Mouse (Mus musculus) regulatory T cell (primary cell): ENCODE measurements around the gene Lamtor3.
"Not testable (repeated sequence)": the region's sequence is repeated elsewhere in the genome, so short reads cannot be mapped to it uniquely, and the experiment has no call there.

ENCODE experiments used
- in situ Hi-C: fragments of 300-600 bp; cut with MboI, MseI; formaldehyde crosslinking; loops from one replicate; pipeline ENCODE4 v1.15.1; 2025; ENCODE audit warnings: high pct_unique_total_duplicates

Gene Lamtor3

GRCm38 (mm10) chr3:137918172-137918931, at the start of gene Lamtor3:
TSS of gene Lamtor3 (plus strand) at chr3:137918506.
- in situ Hi-C loops: no loop called here

DNA sequence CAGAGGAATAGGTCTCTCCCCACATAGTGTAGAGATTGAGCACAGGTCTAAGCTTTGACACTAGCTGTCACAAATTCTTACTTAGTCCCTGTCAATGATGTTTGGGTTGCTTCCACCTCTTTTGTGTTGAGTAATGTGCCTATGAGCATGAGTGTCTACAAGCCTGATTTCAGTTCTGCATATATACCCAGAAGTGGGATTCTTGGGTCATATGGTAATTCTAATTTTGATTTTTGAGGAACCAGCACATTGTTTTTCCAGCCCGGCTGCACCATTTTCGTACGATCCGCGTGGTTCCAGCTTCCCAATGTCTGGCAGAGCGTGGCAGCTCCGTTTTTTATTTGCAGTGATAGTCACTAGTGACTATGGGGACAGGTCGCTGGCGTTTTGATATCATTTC, 48.9 kb upstream of the Lamtor3 start:
- in situ Hi-C loops: loop anchor here (10.0 kb wide), 1 partner anchor 655 kb away; the partner anchor contains the start of gene Eif4e

DNA sequence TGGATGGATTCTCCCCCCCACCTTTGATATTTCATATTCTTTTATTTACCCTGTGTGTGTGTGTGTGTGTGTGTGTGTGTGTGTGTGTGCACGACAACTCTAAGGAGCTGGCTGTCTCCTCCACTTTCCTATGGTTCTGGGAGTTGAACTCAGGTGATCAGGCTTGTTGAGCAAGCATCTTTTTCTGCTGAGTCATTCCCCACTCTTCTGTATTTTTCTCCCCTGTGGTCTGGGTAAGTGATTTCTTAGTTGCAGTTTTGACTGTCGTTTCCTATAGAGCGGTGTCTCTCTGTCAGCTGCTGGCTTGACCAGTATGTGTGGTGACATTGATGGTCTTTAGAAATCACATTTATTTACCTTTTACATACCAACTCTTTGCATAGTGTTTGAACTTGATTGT, 39.0 kb upstream of the Lamtor3 start:
- in situ Hi-C loops: no loop called here

DNA sequence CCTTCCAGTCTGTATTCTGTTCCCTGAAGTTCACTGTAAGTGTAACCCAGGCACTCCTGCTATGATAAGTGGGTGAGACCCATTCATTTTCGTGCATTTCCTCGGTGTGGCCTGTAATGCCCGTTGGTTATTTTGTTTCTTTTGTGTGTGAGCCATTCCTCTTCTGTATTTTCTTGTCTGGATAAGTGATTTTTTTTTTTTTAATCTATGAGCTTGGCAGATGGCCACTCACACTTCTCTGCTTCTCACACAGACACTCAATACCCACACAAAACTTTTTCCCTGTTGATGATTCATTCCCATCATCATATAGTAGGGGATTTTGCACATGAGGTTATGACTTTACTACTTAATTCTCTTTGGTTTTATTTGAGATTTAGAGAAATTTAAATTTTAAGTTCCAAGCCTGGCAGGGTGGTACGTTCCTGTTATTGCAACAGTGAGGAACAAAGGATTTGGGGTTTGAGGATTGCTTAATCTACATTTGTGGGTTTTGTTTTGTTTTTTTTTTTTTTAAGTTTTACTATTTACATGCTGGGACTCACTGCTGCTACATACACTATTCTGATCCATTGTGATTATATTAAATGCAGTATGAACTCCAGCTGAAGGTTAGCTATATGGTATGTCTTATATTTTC, 38.1 kb upstream of the Lamtor3 start:
- in situ Hi-C loops: no loop called here

GRCm38 (mm10) chr3:137881093-137881492, 37.2 kb upstream of the Lamtor3 start:
- in situ Hi-C loops: no loop called here

- in situ Hi-C loops: no loop called here
Measured at GRCm38 (mm10) chr3:137887961-137888360, 30.3 kb upstream of the Lamtor3 start.

GRCm38 (mm10) chr3:137891089-137891488, 27.2 kb upstream of the Lamtor3 start:
- in situ Hi-C loops: no loop called here

- in situ Hi-C loops: no loop called here
Measured at GRCm38 (mm10) chr3:137892118-137892517, 26.2 kb upstream of the Lamtor3 start.

DNA sequence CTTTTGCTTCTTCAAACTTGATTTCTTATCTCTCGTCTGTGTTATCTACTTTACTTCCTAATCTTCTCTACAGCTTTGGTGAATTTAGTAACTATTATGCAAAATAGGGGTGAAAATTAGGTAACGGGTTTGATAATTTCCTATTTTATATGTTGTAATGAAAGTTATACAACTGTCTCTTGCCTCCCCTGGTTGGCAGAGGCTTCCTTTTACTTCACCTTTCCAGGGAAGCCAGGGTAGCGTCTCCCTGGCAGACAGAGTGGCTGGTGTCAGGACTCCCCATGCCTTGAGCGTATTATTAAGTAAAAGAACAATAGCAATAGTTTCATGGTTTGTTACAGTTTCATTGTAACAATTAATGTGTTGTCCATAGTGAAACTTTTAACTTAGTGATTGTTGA, 24.5 kb upstream of the Lamtor3 start:
- in situ Hi-C loops: no loop called here

DNA sequence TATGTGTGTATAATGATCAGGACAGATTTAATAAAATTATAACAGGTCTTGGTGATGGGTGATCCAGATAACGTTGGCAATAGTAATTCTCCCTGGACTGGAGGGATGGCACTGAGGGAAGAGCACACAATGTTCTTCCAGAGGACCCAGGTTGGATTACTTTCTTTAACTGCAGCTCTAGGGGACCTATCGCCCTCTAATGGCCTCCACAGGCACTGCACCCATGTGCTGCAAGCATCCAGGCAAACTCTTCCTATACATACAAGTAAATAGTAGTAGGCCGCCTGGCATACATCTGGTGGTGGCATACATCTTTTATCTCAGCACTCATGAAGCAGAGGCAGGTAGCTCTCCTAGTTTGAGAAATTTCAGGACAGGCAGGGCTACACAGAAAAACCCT, 23.1 kb upstream of the Lamtor3 start:
- in situ Hi-C loops: no loop called here

- in situ Hi-C loops: no loop called here
Measured at GRCm38 (mm10) chr3:137896386-137896785, 21.9 kb upstream of the Lamtor3 start.

DNA sequence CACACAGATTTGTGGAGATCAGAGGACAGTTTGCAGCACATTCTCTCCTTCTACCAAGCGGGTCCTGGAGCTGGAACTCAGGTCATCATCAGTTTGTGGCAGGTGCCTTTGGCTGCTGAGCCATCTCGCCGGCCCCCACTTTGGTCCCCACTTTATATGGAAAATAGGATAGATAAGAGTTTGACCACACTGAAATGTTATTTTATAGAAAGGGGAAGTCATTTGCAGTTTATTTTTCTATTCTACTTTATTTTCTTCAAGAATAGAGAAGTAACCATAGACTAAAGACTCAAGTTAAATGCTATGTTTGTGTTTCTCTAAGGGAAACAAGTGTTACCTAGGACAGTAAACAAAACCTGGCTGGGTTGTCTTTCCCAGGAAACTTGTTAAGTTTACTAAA, 21.4 kb upstream of the Lamtor3 start:
- in situ Hi-C loops: no loop called here

DNA sequence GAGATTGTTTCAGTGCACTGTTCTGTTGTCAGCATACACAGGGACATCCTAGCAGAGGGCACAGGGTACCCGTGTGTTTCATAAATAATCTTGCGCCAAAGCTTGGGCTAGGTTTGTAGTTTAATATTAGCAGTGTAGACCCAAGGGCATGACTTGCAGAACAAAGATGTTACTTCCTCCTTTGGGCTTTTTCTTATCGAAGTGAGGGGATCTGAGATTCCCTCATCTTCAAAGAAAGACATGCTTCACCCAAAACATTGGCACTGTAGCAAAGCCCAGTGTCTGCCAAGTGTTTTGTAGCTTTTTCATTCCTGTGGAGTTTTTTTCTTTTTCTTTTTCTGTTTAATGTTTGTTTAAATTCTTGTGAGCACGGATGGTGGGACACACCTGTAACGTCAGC, 20.6 kb upstream of the Lamtor3 start:
- in situ Hi-C loops: no loop called here

- in situ Hi-C loops: no loop called here
Measured at GRCm38 (mm10) chr3:137900149-137900548, 18.2 kb upstream of the Lamtor3 start.

GRCm38 (mm10) chr3:137913093-137913492, 5.2 kb upstream of the Lamtor3 start:
- in situ Hi-C loops: no loop called here

DNA sequence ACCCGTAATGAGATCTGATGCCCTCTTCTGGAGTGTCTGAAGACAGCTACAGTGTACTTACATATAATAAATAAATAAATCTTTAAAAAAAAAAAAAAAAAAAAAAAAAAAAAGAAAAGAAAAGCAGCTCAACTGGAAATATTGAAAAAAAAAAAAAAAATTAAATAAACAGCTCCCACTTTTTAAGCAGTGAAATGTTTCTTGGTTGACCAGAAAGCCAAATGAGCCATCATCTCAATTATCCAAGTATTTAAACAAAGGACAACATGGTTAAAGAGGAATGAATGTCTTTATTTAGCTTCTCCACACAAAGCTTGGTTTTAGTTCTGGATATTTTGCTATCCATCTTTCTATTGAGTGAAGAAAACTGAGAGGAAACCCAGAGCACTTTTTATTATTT, 3.7 kb upstream of the Lamtor3 start:
- in situ Hi-C loops: not testable (repeated sequence)

GRCm38 (mm10) chr3:137917694-137918171, 573 bp upstream of the Lamtor3 start:
- in situ Hi-C loops: no loop called here

GRCm38 (mm10) chr3:137918932-137919311, 616 bp downstream of the Lamtor3 start:
- in situ Hi-C loops: no loop called here

- in situ Hi-C loops: no loop called here
Measured at GRCm38 (mm10) chr3:137919398-137919797, 1.1 kb downstream of the Lamtor3 start.

DNA sequence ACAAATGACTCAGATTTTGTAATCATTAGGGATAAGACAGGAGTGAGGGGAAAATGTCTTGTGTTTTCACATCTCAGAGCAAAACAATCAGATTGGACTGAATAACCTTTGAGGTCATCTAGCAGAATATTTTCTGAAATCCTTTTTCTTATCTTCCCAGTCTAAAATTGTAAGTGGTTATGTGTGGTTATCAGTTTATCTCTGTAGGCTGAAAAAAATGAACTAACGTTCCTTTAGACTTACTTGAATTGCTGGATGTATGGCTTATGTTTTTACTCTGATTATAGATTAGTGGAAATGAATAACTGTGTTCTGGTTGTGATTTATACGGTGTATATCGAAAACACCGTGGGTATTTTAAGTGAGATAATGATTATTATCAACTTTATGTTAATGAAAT, 2.3 kb downstream of the Lamtor3 start:
- in situ Hi-C loops: no loop called here

GRCm38 (mm10) chr3:137927010-137927409, 8.7 kb downstream of the Lamtor3 start:
- in situ Hi-C loops: no loop called here

DNA sequence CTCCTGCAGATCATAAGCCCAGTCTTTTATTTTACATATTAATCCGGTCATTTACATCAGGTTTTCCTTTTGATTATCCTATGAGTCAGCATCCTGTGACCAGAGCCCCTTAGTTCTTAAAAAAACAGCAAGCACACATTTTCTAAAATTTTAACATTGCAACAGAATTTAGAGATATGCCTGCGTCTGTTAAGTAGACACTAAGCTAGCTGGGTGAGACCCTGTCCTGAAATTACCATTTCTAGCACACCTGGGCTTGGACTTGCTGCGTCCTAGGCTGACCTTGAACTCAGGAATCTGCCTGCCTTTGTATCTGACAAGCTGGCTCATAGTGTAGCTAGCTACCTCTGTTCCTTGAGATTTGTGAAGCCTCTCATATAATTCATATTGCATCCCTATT, 11.6 kb downstream of the Lamtor3 start:
- in situ Hi-C loops: loop anchor here (10.0 kb wide), 1 partner anchor 725 kb away; no protein-coding TSS in a partner anchor

DNA sequence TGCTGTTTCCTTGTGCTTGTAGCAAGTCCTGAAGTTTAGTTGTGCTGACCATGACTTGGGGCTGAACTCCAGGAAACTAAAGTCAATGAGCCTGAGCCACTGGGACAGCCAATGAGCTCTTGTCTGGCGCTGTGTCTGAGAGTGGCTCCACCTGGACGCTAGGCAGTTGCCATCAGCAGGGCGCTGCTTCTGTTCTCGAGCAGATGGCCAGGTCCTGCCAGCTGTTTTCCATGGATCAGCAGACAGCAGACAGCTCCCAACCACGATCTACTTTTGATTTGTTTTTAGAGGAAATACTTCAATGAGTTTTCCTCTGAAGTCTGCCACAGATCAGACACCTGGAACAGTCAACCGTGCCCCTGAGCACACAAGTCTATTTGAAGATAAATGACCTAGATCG, 14.4 kb downstream of the Lamtor3 start:
- in situ Hi-C loops: loop anchor here (10.0 kb wide), 1 partner anchor 728 kb away; no protein-coding TSS in a partner anchor
